Mouse (Mus musculus) limb, embryonic 10.5 days (tissue): ENCODE measurements around the gene Ust. TPM values are rescaled to one million over a fixed set of nuclear protein-coding genes. Genes with fewer than 3 reads are reported as not detected.
A peak's percentile ranks its signal among the peaks of the same experiment; 100 is the strongest.

Source experiments
- DNase-seq: peaks from one replicate; pipeline ENCODE4 v3.0.0-alpha.2; 2017; ENCODE audit warnings: low spot score
- H3K27ac ChIP-seq: fragments of 300-500 bp; sonication (generic); 2 replicates; pipeline ENCODE4 v1.5.1; 2016; ENCODE audit warnings: mild to moderate bottlenecking
- H3K27me3 ChIP-seq: fragments of 300-500 bp; sonication (generic); 2 replicates; pipeline ENCODE4 v1.6.1; 2016; ENCODE audit warnings: low read depth, mild to moderate bottlenecking; ENCODE audit not compliant: poor library complexity, severe bottlenecking
- H3K36me3 ChIP-seq: fragments of 300-500 bp; sonication (generic); 2 replicates; pipeline ENCODE4 v1.6.1; 2016; ENCODE audit warnings: mild to moderate bottlenecking, moderate library complexity
- H3K4me1 ChIP-seq: fragments of 300-500 bp; sonication (generic); 2 replicates; pipeline ENCODE4 v1.6.1; 2016
- H3K4me3 ChIP-seq: fragments of 300-500 bp; sonication (generic); 2 replicates; pipeline ENCODE4 v1.5.1; 2016; ENCODE audit warnings: mild to moderate bottlenecking, moderate library complexity
- H3K9me3 ChIP-seq: fragments of 300-500 bp; sonication (generic); replicated peaks from 2 replicates; pipeline ENCODE4 v1.6.1; 2016; ENCODE audit warnings: mild to moderate bottlenecking
- WGBS: fragments of 180-500 bp; shearing (Covaris S2); methylation state at CpG from one replicate; pipeline ENCODE4 v1.1.7; 2016; 5-methylcytosine and 5-hydroxymethylcytosine counted together
- polyA plus RNA-seq: library from polyadenylated mRNA; unstranded; fragments of >200 nt; fragmentation: Nextera tagmentation; extraction: Ambion mirVana; gene quantifications from 2 replicates; pipeline ENCODE4 v1.2.1, GENCODE M21; 2016

Gene Ust
- polyA plus RNA-seq, 1 experiment from 2014 or later = 3.5 TPM

DNA sequence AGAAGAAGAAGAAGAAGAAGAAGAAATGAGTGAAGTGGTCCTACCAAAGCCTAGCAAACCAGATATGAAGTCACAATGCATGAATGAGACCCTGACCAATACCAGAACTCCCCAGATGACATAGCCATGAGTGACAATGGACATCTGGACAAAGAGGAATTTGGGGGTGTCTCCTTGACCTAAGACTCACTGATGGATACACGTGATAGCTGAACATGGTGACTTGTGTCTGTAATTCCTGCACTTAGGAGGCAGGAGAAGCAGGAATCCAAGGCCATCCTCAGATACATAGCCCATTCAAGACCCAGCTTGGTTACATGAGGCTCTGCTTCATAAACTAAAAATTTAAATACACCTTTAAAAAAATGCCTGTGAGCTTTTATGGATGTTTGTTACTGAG is 63.9 kb downstream of the Ust start:
- WGBS = 40% methylated on average over 1 of the region's 1 CpGs
- Histone ChIP-seq H3K9me3 (no peaks in the 10 kb centered on the region), H3K27ac (no peak overlapping the region), H3K36me3 (no peaks in the 10 kb centered on the region), H3K4me1 (peaks cover 6% of the 10 kb centered on the region; the same call in 1 of the 2 replicates), H3K27me3 (no peaks in the 10 kb centered on the region), H3K4me3 (no peak overlapping the region)
- no peak for DNase-seq

DNA sequence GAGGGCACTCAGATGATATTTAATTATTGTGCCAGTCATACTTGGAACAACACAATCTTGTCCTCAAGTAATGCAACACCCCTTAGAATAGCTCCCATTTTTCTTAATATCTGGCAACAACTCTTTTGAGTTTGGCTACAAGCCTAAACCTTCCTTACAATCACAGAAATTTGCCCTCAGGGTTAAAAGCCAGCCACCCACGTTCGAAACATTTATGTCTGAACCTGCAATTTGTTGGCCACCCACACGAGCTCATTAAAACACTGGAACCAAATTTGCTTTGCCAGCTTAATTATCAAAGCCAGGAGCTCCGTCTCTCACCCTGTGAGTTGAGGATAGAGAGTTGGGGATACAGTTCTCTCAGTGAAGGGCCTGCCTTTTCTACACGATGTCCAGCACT is 70.9 kb downstream of the Ust start:
- no peak overlapping the region for H3K4me3 ChIP-seq
- DNase-seq = no peak
- H3K4me1 ChIP-seq = peaks cover 46% of the 10 kb centered on the region
- WGBS = 43% methylated on average over 5 of the region's 5 CpGs
- H3K9me3 ChIP-seq = no peaks in the 10 kb centered on the region
- H3K36me3 ChIP-seq = no peaks in the 10 kb centered on the region
- peaks cover 4% of the 10 kb centered on the region; the same call in 1 of the 2 replicates for H3K27me3 ChIP-seq
- H3K27ac ChIP-seq = no peak overlapping the region

DNA sequence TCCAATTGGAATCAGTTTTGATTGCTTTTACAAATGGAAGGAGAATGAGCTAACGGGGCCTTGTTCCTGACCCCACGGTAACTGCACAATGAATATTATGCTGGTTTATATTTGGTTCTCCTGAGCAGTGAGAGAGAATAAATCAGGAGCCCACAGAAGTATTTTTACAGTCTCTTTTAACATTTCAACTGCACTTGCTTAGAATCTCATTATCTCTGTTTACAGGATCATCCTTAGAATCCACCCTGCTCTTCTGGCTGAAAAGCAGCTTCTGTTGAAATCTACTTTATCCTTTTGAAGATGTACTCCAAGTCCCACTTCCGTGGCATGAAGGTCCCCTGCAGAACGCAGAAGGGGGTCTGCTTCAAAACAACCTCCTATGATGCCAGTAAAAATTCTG is 71.7 kb downstream of the Ust start:
- H3K4me3 ChIP-seq = no peak overlapping the region
- WGBS = 66% methylated on average over 4 of the region's 4 CpGs
- peaks cover 46% of the 10 kb centered on the region for H3K4me1 ChIP-seq
- peaks cover 4% of the 10 kb centered on the region; the same call in 1 of the 2 replicates for H3K27me3 ChIP-seq
- DNase-seq = no peak
- H3K9me3 ChIP-seq = no peaks in the 10 kb centered on the region
- H3K27ac ChIP-seq = no peak overlapping the region
- H3K36me3 ChIP-seq = no peaks in the 10 kb centered on the region

DNA sequence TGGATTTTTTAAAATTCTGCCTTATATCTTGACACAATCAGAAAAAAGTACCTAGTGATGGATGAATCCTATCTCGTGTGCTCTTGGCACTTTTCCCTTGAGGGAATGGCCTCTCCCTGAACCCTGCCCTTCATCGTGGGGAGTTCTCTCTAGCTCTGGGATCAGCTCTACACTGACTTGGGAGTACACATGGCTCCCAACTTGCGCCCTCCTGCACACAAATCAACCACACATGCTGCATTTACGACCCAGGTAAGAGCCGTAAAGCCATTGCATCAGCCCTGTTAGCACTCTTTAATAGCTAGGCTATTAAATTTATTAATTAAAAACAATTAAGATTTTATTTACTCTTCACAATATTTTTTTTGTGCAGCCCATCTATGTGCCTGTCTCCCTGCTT is 74.6 kb downstream of the Ust start:
- 39% methylated on average over 5 of the region's 5 CpGs for WGBS
- Histone ChIP-seq H3K4me1 (peaks cover 39% of the 10 kb centered on the region), H3K4me3 (no peak overlapping the region), H3K9me3 (no peaks in the 10 kb centered on the region), H3K27me3 (peaks cover 4% of the 10 kb centered on the region; the same call in 1 of the 2 replicates), H3K36me3 (no peaks in the 10 kb centered on the region), H3K27ac (no peak overlapping the region)
- peak; percentile 52 for DNase-seq

DNA sequence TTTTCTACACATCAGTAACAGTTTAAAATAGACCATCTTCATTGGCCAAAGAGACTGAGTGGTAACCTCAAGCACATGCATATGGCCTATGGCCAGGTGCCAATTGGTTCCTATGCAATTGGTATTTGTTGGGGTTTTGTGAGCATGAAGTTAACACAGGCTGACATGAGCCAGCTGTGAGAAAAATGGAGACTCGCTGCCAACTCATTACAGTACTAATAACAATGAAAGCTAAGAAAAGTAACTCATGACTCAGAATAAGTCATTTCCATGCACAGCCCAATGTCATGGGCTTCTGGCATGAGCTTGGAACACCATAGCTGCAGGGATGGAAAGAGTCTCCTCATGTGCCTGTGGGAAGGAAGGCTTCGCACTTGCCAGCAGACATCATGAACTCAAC is 86.8 kb downstream of the Ust start:
- no peaks in the 10 kb centered on the region for H3K36me3 ChIP-seq
- DNase-seq = no peak
- H3K9me3 ChIP-seq = no peaks in the 10 kb centered on the region
- H3K27ac ChIP-seq = no peak overlapping the region
- peaks cover 25% of the 10 kb centered on the region for H3K4me1 ChIP-seq
- 91% methylated on average over 2 of the region's 2 CpGs for WGBS
- H3K4me3 ChIP-seq = no peak overlapping the region
- no peaks in the 10 kb centered on the region for H3K27me3 ChIP-seq

DNA sequence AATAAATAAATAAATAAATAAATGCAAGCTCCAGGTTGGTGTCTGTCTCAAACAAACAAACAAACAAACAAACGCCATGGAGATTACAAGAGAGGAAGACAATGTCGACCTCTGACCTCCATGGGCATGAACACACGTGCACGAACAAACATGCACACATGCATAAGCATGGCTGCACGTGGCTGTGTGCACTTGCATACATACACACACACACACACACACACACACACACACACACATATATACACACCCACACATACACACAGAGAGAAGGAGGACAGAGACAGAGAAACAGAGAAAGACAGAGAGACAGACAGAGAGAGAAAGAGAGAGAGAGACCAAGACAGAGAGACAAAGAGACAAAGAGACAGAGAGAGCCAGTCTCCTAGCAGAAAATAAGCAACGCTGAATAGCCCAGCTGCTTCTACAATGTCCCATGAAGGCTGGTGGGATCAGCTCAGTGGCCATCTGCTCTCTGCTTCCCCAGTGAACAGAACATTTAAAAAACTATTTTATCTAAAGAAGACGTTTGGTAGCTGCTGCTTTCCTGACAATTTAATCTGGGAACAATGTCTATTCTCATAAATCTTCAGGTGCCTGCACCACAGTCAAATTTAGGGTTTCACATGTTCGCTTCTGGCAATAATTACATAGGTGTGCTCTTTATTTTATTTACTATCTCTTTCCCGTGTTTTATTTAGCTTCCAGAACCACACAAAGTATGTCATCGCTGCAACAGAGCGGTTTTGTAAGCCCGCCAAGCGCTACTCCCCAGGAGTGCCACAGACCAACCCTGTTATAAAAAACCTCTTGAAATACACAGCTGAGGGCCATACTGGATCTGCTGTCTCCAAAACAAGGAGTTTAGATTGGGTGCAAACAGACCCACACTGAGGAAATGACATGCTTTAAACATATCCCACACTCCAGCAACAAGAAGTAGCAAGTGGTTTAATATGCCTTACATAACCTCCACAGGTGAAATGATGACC is 89.5 kb downstream of the Ust start:
- no peaks in the 10 kb centered on the region for H3K27me3 ChIP-seq
- H3K9me3 ChIP-seq = no peaks in the 10 kb centered on the region
- 85% methylated on average over 13 of the region's 13 CpGs for WGBS
- H3K36me3 ChIP-seq = no peaks in the 10 kb centered on the region
- DNase-seq = no peak
- H3K4me3 ChIP-seq = no peak overlapping the region
- H3K27ac ChIP-seq = no peak overlapping the region
- H3K4me1 ChIP-seq = peaks cover 25% of the 10 kb centered on the region

DNA sequence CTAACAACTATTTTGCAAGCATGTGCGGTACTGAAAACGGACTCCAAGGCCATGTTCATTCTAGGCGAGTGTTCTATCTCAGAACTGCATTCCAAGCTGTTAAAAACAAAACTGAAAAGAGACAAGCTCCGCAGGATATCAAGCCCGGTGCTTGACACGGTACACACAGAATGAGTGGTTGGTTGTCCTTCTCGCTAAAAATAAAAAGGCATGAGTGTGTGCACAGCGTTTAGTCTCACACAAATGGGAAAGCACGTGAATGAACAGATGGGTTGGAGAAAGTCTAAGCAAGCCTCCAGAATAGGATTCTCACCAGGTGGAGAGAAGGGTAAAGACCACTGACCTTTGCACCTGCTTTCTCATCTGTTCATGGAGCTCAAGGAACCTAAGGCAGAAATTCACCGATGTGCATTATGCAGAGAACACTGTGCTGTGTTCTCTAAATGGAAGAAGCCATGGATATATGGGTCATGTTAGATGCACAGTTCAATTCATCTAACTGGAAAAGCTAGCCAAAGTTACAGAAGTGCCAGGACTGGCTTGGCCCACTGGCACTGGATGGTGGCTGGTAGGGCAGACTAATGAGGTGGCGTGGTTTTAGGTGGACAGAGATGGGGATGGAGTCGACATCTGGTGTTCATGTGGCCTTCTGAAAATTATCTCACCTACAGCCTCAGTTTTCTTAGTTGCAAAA is 90.8 kb downstream of the Ust start:
- H3K4me3 ChIP-seq = no peak overlapping the region
- no peaks in the 10 kb centered on the region for H3K9me3 ChIP-seq
- no peak for DNase-seq
- no peaks in the 10 kb centered on the region for H3K27me3 ChIP-seq
- H3K36me3 ChIP-seq = no peaks in the 10 kb centered on the region
- H3K4me1 ChIP-seq = peaks cover 22% of the 10 kb centered on the region
- no peak overlapping the region for H3K27ac ChIP-seq
- WGBS = 95% methylated on average over 12 of the region's 12 CpGs

DNA sequence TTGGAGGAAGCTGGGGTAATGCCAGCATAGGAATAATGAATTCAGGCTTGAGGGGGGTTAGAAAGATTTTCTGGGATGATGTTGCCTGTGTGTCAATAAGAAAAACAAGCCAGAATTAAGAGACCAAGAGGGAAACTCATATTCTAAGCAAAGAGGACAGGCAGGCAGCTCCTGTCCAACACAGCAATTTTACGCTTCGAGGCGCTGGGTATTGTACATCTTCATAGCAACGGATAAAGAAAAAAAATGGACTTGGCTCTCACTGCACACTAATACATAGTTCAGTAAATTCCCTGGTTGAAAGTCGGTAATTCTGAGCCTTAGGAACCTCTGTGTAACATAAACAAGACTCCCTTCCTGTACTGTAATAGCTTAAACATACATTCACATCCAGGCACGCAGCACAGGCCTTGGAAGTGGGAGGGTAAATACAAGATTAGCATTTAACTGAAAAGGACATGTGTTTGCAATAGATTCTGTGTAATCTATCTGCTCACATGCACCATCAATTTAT is 99.1 kb downstream of the Ust start:
- H3K27ac ChIP-seq = no peak overlapping the region
- DNase-seq = no peak
- H3K9me3 ChIP-seq = no peaks in the 10 kb centered on the region
- no peaks in the 10 kb centered on the region for H3K36me3 ChIP-seq
- no peak overlapping the region for H3K4me3 ChIP-seq
- no peaks in the 10 kb centered on the region for H3K27me3 ChIP-seq
- WGBS = 92% methylated on average over 6 of the region's 6 CpGs
- H3K4me1 ChIP-seq = no peaks in the 10 kb centered on the region

DNA sequence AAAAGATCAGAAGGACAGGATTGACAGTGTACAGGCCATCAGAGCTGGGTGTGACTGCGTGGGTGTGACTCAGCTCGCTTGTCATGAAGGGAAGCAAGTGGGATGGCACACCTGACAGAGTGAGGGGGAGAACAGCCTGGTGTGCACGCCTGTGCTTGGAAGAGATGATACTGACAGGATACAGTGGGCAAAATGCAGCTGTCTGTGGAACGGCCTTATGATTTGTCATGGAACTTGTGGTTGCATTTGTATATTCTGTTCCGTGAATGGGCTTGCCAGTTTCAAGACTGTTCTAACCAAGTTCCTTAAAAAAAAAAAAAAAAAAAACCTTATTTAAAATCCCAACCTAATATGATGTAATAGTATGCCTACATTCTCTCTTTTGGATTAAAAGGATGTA is 103.2 kb downstream of the Ust start:
- Histone ChIP-seq H3K4me1 (no peaks in the 10 kb centered on the region), H3K27me3 (no peaks in the 10 kb centered on the region), H3K36me3 (no peaks in the 10 kb centered on the region), H3K9me3 (no peaks in the 10 kb centered on the region), H3K27ac (no peak overlapping the region), H3K4me3 (no peak overlapping the region)
- no peak for DNase-seq
- WGBS = 89% methylated on average over 5 of the region's 5 CpGs

DNA sequence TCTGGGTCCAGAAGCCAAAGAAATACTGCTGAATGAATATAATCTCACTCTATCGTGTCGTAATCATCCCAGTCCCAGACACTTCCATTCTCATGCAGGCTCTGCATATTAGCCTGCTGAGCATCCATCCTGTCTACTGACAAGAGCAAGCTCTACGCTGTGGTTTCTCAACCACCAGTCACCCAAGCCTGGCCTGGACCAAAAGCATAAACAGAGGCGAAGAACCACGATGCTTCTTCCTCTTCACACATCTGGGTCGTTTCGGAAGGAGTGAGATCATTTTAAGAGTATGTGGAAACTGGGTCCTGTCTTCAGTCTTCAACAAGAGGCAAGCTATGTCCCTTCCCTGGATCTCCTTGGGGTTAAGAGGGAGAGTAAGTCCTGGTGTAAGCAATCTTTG is 103.6 kb downstream of the Ust start:
- WGBS = 88% methylated on average over 7 of the region's 7 CpGs
- no peaks in the 10 kb centered on the region for H3K9me3 ChIP-seq
- no peak for DNase-seq
- H3K4me3 ChIP-seq = no peak overlapping the region
- H3K36me3 ChIP-seq = no peaks in the 10 kb centered on the region
- no peaks in the 10 kb centered on the region for H3K4me1 ChIP-seq
- H3K27ac ChIP-seq = no peak overlapping the region
- no peaks in the 10 kb centered on the region for H3K27me3 ChIP-seq

DNA sequence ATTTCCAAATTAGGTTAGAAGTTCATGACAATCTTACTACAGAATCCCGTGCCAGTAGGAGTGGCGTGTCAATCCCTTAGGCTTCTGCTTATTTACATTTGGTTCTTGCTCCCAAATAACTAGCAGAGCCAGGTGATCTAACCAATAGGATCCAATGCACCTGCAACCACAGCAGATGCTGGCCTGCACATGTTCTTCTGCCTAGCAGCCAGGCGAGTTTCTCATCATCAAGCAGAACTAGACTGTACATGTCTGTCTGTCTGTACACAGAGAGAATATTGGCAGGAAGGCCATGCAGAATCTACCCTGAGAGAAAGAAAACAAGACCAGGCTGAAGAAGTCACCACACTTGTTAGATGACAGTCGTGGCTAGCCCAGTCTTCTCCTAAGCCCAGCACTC is 113.5 kb downstream of the Ust start:
- WGBS = 93% methylated on average over 4 of the region's 4 CpGs
- H3K27ac ChIP-seq = no peak overlapping the region
- no peaks in the 10 kb centered on the region for H3K27me3 ChIP-seq
- no peak for DNase-seq
- H3K36me3 ChIP-seq = no peaks in the 10 kb centered on the region
- no peaks in the 10 kb centered on the region for H3K9me3 ChIP-seq
- H3K4me1 ChIP-seq = no peaks in the 10 kb centered on the region
- H3K4me3 ChIP-seq = no peak overlapping the region

DNA sequence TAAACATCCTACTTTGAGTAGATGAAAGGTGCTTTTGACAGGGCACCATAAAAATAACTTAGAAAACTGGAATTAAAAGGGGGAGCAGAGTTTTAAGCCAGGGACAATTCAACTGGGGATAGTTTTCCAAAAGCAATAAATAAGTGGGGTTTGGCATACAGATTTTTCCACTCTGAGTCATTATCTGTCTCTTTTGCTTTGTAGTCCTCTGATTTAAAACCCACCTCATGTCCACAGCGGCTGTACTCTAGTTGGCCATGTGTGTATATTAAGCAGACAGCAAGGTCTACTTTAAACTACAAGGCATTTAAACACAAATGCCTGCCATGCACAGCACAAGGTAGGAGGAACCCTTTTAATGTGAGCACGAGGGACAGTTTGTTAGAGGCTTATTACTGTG is 126.4 kb downstream of the Ust start:
- no peaks in the 10 kb centered on the region for H3K36me3 ChIP-seq
- H3K4me3 ChIP-seq = no peak overlapping the region
- DNase-seq = no peak
- no peaks in the 10 kb centered on the region for H3K27me3 ChIP-seq
- H3K9me3 ChIP-seq = no peaks in the 10 kb centered on the region
- no peak overlapping the region for H3K27ac ChIP-seq
- peaks cover 7% of the 10 kb centered on the region; the same call in 1 of the 2 replicates for H3K4me1 ChIP-seq
- WGBS = 81% methylated on average over 2 of the region's 2 CpGs

DNA sequence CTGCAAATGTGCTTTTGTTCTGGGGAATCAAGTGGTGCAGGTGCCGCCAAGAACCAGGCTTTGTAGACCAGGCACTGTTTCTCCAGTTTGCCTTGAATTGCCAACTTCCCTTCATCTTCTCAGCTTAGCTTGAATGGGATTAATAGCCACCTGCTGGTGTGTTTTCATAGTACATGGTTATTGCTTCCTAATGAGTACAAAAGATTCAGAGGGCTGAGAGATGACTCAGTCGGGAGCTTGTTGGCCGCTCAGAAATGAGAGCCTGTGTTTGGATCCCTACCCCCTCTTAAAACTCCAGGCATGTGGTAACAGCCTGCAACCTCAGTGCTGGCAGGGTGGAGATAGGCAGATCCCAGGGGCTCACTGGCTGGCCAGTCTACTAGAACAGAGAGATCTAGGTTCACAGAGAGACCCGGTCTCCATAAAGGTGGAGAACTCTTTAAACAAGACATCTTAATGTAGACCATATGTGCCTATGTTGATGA is 127.3 kb downstream of the Ust start:
- Histone ChIP-seq H3K4me1 (peaks cover 7% of the 10 kb centered on the region; the same call in 1 of the 2 replicates), H3K27me3 (no peaks in the 10 kb centered on the region), H3K9me3 (no peaks in the 10 kb centered on the region), H3K27ac (no peak overlapping the region), H3K36me3 (no peaks in the 10 kb centered on the region), H3K4me3 (no peak overlapping the region)
- WGBS = 70% methylated on average over 4 of the region's 4 CpGs
- DNase-seq = no peak
